Mouse (Mus musculus): ENCODE results near the gene Slc7a6os. TPM values are rescaled to one million over a fixed set of nuclear protein-coding genes. Genes with fewer than 3 reads are reported as not detected.

Slc7a6os gene
- polyA plus RNA-seq, 1 experiment from 2014 or later, result 36.3 TPM

GRCm38 (mm10) chr8:106169934-106170480, 40.7 kb downstream of the Slc7a6os start:
- Histone ChIP-seq H3K27ac (no peak overlapping the region), H3K4me1 (peaks cover 16% of the 10 kb centered on the region), H3K9me3 (replicated peaks) (no peaks in the 10 kb centered on the region), H3K4me2 (peak overlapping the region; percentile 96), H3K4me3 (replicated peaks) (peak overlapping the region; percentile 91), H3K9ac (peak overlapping the region; percentile 83), H3K36me3 (no peaks in the 10 kb centered on the region), H3K27me3 (no peaks in the 10 kb centered on the region)
- WGBS, result 28% methylated on average over 6 of the region's 6 CpGs
- no peak for ATAC-seq (replicated peaks; ENCODE audit: low FRiP score)

- Histone ChIP-seq H3K9me3 (replicated peaks) (no peaks in the 10 kb centered on the region), H3K27me3 (no peaks in the 10 kb centered on the region), H3K4me1 (peaks cover 16% of the 10 kb centered on the region), H3K36me3 (peaks cover 3% of the 10 kb centered on the region; the same call in 1 of the 2 replicates), H3K4me3 (replicated peaks) (peak overlapping the region; percentile 91), H3K9ac (peak overlapping the region; percentile 83), H3K4me2 (peak overlapping the region; percentile 96), H3K27ac (peak overlapping the region; percentile 86)
- peak; percentile 68 for ATAC-seq (replicated peaks; ENCODE audit: low FRiP score)
- WGBS, result under 1% methylated on average over 54 of the region's 54 CpGs
Measured at GRCm38 (mm10) chr8:106169017-106169933, 41.5 kb downstream of the Slc7a6os start.

GRCm38 (mm10) chr8:106168356-106169016, 42.2 kb downstream of the Slc7a6os start, which contains the start of gene Slc7a6:
TSS of gene Slc7a6 (plus strand) at chr8:106168857.
- H3K4me1 ChIP-seq, result peaks cover 16% of the 10 kb centered on the region
- H3K9me3 ChIP-seq (replicated peaks), result no peaks in the 10 kb centered on the region
- peak within 1 kb of the TSS; percentile 96 for H3K4me2 ChIP-seq
- under 1% methylated on average over 59 of the region's 59 CpGs for WGBS
- H3K4me3 ChIP-seq (replicated peaks), result peak within 1 kb of the TSS; percentile 91
- H3K36me3 ChIP-seq, result peaks cover 11% of the 10 kb centered on the region; the same call in 1 of the 2 replicates
- peak within 1 kb of the TSS; percentile 86 for H3K27ac ChIP-seq
- H3K27me3 ChIP-seq, result no peaks in the 10 kb centered on the region
- peak within 1 kb of the TSS; percentile 83 for H3K9ac ChIP-seq
- peak; percentile 85 for ATAC-seq (replicated peaks; ENCODE audit: low FRiP score)

- Histone ChIP-seq H3K27ac (no peak overlapping the region), H3K9ac (no peak overlapping the region), H3K4me2 (no peak overlapping the region), H3K4me1 (peaks cover 16% of the 10 kb centered on the region), H3K36me3 (peaks cover 41% of the 10 kb centered on the region), H3K4me3 (replicated peaks) (no peak overlapping the region), H3K27me3 (no peaks in the 10 kb centered on the region), H3K9me3 (replicated peaks) (no peaks in the 10 kb centered on the region)
- ATAC-seq (replicated peaks; ENCODE audit: low FRiP score), result no peak
- 47% methylated on average over 4 of the region's 4 CpGs for WGBS
Measured at GRCm38 (mm10) chr8:106165460-106165859, 45.3 kb downstream of the Slc7a6os start.

- no peak overlapping the region for H3K9ac ChIP-seq
- peaks cover 54% of the 10 kb centered on the region for H3K36me3 ChIP-seq
- WGBS, result 87% methylated on average over 9 of the region's 9 CpGs
- no peak overlapping the region for H3K4me3 ChIP-seq (replicated peaks)
- no peaks in the 10 kb centered on the region for H3K9me3 ChIP-seq (replicated peaks)
- no peak overlapping the region for H3K27ac ChIP-seq
- H3K27me3 ChIP-seq, result no peaks in the 10 kb centered on the region
- no peak for ATAC-seq (replicated peaks; ENCODE audit: low FRiP score)
- H3K4me2 ChIP-seq, result no peak overlapping the region
- peaks cover 6% of the 10 kb centered on the region; the same call in 1 of the 2 replicates for H3K4me1 ChIP-seq
Measured at GRCm38 (mm10) chr8:106163251-106163650, 47.5 kb downstream of the Slc7a6os start.

GRCm38 (mm10) chr8:106159876-106160275, 50.9 kb downstream of the Slc7a6os start:
- 87% methylated on average over 6 of the region's 6 CpGs for WGBS
- Histone ChIP-seq H3K9ac (no peak overlapping the region), H3K4me1 (no peaks in the 10 kb centered on the region), H3K4me3 (replicated peaks) (no peak overlapping the region), H3K27ac (no peak overlapping the region), H3K9me3 (replicated peaks) (no peaks in the 10 kb centered on the region), H3K27me3 (no peaks in the 10 kb centered on the region), H3K4me2 (no peak overlapping the region), H3K36me3 (peaks cover 74% of the 10 kb centered on the region)
- ATAC-seq (replicated peaks; ENCODE audit: low FRiP score), result no peak

GRCm38 (mm10) chr8:106158381-106158780, 52.4 kb downstream of the Slc7a6os start:
- H3K27ac ChIP-seq, result no peak overlapping the region
- peaks cover 67% of the 10 kb centered on the region for H3K36me3 ChIP-seq
- H3K9me3 ChIP-seq (replicated peaks), result no peaks in the 10 kb centered on the region
- no peak overlapping the region for H3K4me2 ChIP-seq
- H3K4me3 ChIP-seq (replicated peaks), result no peak overlapping the region
- no peak for ATAC-seq (replicated peaks; ENCODE audit: low FRiP score)
- WGBS, result 91% methylated on average over 10 of the region's 10 CpGs
- no peaks in the 10 kb centered on the region for H3K4me1 ChIP-seq
- no peak overlapping the region for H3K9ac ChIP-seq
- no peaks in the 10 kb centered on the region for H3K27me3 ChIP-seq

- Histone ChIP-seq H3K27me3 (no peaks in the 10 kb centered on the region), H3K27ac (no peak overlapping the region), H3K9ac (no peak overlapping the region), H3K9me3 (replicated peaks) (no peaks in the 10 kb centered on the region), H3K4me2 (no peak overlapping the region), H3K4me1 (no peaks in the 10 kb centered on the region), H3K36me3 (peaks cover 57% of the 10 kb centered on the region), H3K4me3 (replicated peaks) (no peak overlapping the region)
- no peak for ATAC-seq (replicated peaks; ENCODE audit: low FRiP score)
- WGBS, result 93% methylated on average over 1 of the region's 1 CpGs
Measured at GRCm38 (mm10) chr8:106157419-106157818, 53.3 kb downstream of the Slc7a6os start.

GRCm38 (mm10) chr8:106152876-106153275, 57.9 kb downstream of the Slc7a6os start:
- no peak overlapping the region for H3K4me3 ChIP-seq (replicated peaks)
- ATAC-seq (replicated peaks; ENCODE audit: low FRiP score), result no peak
- H3K9me3 ChIP-seq (replicated peaks), result no peaks in the 10 kb centered on the region
- H3K4me2 ChIP-seq, result no peak overlapping the region
- 70% methylated on average over 4 of the region's 4 CpGs for WGBS
- no peaks in the 10 kb centered on the region for H3K27me3 ChIP-seq
- H3K4me1 ChIP-seq, result peaks cover 10% of the 10 kb centered on the region
- H3K36me3 ChIP-seq, result peaks cover 21% of the 10 kb centered on the region
- no peak overlapping the region for H3K9ac ChIP-seq
- H3K27ac ChIP-seq, result 0 out of 2 replicates have a peak overlapping the region, but pooled peaks have one; percentile 3

GRCm38 (mm10) chr8:106151041-106151440, 59.7 kb downstream of the Slc7a6os start:
- WGBS, result 75% methylated on average over 9 of the region's 9 CpGs
- H3K27ac ChIP-seq, result no peak overlapping the region
- peak overlapping the region; percentile 69 for H3K9ac ChIP-seq
- no peaks in the 10 kb centered on the region for H3K9me3 ChIP-seq (replicated peaks)
- peak overlapping the region; percentile 81 for H3K4me2 ChIP-seq
- peaks cover 10% of the 10 kb centered on the region for H3K4me1 ChIP-seq
- peaks cover 13% of the 10 kb centered on the region; the same call in 1 of the 2 replicates for H3K36me3 ChIP-seq
- no peaks in the 10 kb centered on the region for H3K27me3 ChIP-seq
- peak overlapping the region; percentile 74 for H3K4me3 ChIP-seq (replicated peaks)
- no peak for ATAC-seq (replicated peaks; ENCODE audit: low FRiP score)
